Mouse (Mus musculus): ENCODE data around the gene Spata13. TPM values are rescaled to one million over a fixed set of nuclear protein-coding genes. Genes with fewer than 3 reads are reported as not detected.

Spata13 gene
- total RNA-seq, 2 experiments from 2014 or later, result 3.8 to 4.9 TPM

DNA sequence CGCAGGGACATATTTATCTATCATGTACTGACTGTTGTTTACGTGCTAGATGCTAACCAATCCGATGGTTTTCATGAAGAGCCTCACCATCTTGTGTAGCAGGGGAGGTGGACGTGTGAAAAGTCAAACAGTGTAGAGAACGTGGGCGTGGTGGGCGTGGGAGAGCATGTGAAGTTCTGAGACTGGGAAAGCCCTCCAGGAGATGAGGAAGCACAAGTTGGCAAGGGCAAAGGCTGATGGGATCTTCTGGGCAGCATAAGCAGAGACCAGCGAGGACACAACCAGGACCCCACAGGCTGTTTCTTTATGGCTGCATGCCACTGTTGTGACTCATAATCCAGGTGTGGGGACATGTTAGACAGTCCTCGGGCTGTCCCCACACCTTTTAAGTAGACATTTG lies 5.4 kb downstream of the Spata13 start:
- no peak for DNase-seq

DNA sequence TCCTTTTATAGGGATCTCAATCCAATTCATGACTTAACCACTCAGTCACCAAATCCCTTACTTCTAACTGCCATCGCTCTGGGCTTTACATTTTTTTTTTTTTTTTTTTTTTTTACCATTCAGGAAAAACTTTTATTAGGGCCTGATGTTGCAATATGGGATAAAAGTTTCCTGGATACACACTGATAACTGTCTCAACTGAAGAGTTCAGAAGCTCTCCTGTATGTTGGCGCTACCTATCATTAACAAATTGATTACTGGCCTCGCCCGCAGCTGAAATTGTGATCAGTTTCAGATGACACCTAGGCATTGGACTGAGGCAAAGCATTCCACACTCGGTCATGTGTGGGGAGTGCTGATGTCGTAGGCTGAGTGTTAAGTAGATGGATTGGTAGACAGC lies 7.3 kb downstream of the Spata13 start:
- no peak for DNase-seq

DNA sequence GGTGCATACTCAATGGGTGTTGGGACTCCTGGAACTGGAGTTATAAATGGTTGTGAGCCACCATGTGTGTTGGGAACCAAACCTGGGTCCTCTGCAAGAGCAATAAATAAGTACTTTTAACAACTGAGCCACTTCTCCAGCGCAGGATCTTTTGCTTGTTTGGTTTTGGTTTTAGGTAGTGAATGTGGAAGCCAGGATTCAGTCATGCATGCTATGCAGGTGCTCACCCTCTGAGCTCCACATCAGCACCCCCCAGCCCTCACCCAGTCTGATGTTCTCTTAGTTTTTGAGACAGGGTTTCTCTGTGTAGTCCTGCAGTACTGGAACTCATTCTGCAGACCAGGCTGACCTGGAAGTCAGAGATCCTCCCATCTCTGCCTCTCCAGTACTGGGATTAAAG lies 8.3 kb downstream of the Spata13 start:
- no peak for DNase-seq

DNA sequence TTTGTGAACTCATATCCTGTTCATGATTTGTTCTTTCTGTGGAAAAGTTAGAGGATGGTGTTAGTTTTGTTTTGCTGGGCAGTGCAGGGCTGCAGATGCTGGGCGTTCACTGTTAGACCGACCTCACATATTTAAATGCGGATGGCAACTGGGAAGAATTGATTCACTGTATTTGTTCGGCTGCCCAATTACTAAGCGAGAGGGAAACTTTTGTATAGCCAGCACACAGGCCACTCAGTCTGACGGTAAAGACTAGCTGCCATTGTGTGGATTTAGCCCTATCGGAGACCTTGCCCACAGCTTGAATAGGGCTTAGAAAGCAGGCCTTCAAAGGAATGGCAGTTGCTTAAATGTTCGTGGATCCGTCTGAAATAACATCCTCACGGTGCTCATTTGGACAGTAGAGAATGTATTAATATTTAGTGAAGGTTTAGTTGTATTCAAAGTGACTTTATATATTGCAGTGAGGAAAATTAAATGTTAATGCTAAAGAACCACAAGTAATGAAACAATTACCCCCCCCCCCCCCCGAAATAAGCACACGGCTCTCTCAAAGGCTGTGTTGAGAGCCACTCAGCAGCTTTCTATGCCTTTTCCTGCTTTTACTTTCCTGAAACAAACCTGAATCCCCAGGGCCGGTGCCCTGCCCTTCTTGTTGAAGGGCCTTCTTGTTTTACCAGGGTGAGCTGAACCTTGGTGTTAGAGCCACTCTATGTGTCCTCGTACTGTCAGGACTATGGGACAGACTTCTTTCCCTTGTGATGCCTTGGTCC lies 9.5 kb downstream of the Spata13 start:
- DNase-seq, result no peak

DNA sequence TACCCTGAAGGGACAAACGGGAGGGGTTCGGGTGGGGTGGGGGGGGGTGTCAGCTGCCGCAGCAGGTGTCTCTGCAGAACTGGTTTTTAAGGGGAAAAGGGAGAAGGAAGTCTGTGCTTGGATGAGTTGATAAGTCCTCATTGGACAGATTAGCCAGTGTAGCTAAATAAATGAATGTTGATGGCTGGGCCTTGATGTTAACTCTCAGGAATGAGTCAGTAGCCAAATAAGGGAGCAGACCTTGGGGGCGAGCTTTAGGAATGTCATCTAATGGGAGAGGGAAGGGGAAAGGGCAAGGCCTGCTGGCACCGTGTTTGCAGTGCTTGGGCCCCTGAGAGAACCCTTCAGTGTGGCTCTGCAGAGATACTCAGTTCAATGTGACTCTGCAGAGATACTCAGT lies 12.6 kb downstream of the Spata13 start:
- no peak for DNase-seq

DNA sequence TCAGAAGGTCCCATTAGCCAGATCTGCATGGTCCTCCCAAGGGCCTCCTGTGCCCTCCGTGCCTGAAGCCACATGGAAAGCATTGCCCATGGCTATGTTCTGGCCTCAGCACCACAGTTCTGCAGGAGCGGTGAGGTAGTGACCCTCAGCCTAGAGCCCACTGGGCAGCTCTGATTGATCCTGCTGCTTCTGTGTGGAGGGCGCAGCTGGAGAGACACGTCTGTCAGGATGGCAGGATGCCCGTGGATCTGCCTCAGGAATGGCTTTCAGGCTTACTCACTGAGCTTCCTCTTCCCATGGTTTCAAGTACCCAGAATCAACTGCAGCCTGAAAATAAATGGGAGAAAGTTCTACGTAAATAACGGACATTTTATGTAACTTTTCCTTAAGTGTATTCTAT lies 14.1 kb downstream of the Spata13 start:
- DNase-seq, result no peak

DNA sequence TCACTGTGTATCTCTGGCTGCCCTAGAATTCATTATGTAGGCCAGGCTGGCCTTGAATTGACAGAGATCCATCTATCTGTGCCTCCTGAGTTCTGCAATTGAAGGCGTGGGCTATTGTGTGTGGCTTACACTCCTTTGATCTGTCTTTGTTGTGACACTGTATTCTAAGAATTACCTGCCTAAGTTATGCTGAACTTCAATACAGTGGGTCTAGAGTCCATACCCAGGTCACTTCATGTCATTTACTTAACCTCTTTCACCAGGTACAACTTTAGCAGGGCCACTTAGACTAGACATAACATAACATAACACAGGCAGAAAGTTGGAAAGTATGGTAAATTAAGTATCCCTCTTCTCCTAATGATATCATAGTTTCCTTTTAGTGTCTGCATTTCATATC lies 15.2 kb downstream of the Spata13 start:
- DNase-seq, result no peak

DNA sequence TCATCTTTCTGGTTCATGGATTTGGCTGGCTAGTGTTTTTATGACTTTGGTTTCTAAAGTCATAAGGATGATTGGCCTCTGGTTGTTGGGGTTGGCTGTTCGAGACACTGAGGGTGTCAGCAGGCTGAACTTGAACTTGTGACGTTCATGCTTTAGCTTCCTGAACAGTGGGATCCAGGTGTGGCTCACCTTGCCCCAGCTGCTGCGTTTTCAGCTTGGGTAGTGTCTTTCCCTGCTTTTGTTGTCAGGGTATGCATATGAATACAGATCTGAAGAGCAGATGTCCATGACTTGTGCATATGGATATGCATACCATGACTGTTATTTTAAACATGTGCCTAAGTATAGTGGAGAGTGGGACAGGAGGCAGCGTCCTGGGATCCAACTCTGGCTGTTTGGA lies 19.4 kb downstream of the Spata13 start:
- DNase-seq, result no peak

DNA sequence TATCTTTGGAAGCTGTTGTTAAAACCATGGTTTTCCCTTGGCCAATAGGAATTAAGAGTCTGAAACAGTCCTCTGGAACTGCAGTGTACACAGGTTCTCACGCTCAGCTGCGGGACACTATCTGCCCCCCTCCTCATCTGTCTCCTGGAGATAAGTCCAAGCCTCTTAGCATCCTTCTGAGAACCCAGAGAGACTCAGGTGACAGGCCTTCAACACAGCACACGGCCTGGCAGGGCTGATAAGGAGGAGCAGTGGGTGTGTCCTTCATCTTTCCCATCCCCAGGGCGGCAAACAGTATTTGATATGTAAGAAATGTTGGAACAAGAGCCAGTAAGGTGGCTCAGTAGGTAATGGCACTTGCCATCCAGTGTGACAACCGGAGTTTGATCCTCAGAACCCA lies 20.2 kb downstream of the Spata13 start:
- DNase-seq, result no peak

DNA sequence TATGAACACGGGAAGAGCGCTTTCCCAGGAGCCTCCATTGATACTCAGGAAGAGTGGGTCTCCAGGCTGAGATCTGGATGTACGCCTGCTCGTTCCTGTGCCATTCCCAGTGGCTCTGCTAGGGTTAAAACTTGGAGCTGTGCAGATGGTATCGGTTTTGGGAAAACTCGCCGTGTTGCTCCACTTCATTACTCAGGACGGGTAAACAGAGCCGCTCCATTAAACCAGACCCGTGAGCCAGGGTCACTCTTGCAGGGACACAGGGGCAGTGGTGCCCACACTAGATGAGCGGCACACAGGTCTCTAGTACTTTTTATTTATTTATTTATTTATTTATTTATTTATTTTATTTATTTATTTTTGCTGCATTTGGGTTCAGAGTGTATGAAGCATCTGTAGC lies 20.9 kb downstream of the Spata13 start:
- no peak for DNase-seq

DNA sequence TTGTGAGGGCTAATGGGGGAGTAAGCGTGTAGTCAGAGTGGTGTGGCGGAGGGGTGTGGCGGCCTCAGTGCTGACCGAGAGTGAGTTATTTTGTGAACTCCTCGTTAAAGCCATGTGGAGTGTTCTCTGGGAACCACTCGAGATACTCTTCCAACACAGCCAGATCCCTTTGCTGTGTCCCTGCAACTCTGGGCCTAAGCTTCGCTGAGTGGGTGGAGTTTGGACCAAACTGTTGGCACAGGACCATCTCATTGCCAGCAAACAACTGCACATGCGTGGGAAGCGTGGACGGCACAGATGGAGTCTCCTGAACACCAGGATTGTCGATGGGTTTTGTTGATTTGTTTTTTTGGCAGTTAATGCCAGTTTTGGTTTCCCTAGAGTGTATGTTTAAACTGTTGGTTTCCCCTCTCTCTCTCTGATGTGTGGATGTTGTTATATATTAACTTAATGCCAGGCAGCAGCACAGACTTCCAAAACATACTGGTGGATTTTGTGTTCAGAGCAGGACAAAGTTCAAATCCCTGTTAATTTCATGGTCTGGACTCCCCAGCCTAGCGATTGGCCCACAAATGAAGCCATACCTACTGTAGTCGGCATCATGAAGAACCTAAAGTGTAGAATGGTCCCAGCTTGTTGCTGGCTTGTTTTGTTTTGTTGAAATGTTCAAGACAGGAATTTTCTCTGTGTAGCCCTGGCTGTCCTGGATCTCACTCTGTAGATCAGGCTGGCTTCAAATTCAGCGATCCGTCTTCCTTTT lies 22.3 kb downstream of the Spata13 start:
- peak; percentile 69 for DNase-seq

DNA sequence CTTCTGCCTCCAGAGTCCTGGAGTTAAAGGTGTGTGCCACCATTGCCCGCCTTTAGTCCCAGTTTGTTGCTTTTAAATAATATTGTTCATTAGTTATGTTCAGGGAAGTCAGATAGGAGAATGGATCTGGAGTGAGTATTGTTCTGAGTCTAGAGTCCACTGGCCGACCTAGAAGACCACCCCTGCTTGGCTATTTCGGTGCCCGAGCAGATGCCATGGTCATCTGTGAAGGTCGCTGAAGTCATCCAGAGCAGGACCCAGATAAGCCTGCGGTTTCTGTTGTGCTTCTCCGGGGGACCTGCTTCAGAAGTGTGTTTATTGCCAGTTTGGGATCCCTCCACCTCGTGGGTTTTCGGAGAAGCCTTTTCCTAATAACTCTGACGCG lies 22.9 kb downstream of the Spata13 start:
- DNase-seq, result no peak

DNA sequence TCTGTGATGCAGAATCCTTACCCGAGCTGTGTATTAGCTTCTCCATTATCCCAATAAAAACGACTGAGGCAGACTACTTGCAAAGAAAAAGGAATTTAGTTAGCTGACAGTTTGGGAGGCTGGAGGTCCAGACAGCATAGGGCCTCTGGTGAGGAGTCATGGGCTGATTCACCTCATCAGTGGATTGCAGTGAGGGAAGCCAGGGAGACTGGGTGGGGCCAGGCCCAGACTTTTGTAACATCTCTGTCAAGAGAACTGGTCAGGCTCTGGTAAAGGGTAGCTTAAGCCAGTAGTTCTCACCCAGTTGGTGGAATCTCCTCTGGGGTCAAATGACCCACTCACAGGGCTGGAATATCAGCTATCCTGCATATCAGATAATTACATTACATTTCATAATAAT lies 24.1 kb downstream of the Spata13 start:
- no peak for DNase-seq

DNA sequence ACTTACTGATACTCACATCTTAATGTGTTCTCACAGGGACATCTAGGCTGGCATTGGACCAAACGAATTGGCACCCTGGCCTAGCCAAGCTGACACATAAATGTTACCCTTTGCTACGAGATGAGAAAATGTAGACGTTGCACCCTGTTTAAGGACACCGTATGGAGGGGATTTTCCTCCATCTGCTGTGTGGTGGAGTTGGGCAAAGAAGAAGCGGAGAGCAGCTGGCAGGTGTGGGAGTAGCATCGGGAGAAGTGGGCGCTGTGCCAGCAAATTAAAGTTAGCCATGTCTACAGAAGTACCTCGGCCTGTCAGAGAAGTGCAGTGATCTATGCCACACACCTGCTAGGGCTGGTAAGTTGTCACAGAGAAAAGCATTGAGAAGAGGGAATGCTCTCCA lies 25.7 kb downstream of the Spata13 start:
- DNase-seq, result no peak

DNA sequence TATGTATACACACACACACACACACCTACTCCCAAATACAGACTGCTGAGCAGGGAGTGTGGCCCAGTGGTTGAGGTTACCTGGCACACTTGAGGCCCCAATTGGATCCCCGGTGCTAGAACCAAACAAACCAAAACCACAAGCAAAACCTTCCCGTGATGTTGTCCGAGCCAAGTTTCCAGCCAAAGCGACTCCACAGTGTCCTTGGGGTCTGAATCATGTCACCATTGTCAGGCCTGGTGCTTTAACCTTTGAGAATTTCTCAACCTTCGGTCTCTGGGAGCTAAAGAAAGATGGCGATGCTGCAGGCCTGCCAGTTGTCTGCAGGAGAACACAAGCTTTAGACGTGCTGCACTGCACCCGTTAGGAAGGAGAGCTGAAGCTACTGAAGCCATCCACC lies 26.8 kb downstream of the Spata13 start:
- no peak for DNase-seq

DNA sequence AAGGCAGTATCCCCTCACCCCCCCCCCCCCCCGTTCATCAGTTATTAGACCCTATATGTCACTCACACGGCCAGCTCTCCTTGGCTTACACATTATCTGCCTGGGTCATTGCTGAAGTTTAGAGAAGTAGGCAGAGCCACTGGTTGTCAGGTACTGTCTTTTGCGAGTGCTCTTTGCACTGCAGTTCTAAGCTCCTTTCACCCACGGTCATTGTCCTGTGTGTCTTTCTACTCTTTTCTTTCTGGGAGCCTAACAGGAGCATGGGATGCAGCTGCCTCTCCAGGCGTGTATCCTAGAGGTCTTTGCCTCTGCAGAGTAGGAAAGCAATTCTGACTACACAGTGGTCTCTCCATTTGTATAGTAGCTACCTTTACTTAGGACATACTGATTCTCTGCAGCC lies 27.5 kb downstream of the Spata13 start:
- no peak for DNase-seq

DNA sequence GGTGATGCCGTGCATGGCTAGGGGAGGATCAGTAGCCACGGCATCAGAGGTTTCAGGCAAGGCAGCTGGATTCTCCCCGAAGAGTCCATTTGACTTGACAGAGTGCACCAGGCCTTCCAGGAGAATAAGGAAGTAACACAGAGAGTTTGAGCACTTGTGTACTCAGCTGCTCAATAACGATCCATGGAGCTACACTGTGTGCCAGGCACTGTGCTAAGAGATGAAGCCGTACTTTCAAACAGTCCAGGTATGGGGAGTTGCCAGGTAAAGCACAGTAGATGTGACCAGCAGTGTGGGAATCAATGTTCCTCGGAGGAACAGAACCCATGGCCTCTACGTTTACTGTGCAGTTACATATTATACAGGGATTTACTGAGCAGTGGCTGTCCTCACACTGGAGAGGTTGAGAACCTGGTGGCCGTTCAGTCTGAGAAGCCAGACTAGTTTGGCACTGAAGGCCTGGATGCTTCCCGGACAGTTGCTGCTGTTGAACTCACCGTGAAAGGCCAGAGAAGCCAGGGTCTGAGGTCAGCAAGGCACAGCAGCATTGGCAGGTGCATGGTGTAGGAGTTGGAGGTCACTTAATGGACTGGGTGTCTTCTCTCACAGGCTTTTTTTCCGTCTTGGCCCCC lies 29.6 kb downstream of the Spata13 start:
- DNase-seq, result no peak

DNA sequence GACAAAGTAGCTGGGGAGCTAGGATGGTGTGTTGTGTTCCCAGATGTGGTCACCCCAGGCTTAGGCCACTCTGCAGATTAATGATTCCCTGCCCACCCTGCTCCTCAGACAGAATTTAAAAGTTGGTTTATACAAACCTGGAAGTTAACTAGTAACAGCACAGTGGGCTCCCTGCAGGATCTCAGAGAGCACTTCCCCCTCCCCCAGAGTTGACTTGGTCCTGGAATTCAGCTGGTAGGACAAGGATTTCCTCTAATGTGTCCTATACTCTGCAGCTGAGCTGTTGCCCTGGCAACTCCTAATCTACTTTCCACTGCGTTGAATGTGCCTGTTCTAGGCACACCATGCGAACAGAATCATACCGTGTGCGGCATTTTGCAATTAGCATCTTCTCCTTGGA lies 30.8 kb downstream of the Spata13 start:
- no peak for DNase-seq

DNA sequence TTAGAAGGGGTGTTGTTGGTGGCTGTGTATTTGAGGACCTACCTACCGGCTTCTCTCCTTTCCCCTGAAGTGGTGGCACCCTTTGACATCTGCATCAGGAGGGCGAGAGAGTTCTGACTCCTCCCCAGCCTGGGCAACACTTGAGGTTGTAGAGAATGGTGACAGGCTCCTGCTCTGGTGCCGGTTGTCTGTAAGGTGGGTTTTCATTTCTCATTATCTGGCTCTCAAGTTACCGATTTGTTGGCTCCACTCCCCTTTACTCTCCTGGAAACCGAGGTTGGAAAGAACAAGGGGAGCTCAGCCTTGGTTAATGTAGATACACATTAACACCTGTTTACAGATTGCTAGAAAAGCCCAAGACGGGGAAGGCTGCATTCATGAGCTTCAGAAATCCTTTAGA lies 31.5 kb downstream of the Spata13 start:
- no peak for DNase-seq

DNA sequence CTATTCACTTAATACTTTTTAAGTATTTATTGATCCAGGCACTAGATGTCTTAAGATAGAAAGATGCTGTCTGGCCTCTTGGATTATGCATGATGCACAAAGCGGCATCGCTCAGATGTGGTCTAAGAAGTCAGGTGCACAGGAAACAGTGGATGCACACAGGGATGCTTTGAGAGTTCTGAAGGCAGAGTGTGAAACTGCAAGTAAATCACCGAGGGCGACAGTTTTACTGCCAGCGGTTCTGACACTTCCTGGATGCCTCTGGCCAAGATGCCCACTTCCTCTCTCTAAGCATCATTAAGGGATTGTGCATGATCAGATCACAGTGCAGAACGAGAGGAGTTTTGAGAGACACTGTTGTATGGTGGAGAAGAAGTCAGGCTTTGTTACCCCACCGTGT lies 32.5 kb downstream of the Spata13 start:
- no peak for DNase-seq

DNA sequence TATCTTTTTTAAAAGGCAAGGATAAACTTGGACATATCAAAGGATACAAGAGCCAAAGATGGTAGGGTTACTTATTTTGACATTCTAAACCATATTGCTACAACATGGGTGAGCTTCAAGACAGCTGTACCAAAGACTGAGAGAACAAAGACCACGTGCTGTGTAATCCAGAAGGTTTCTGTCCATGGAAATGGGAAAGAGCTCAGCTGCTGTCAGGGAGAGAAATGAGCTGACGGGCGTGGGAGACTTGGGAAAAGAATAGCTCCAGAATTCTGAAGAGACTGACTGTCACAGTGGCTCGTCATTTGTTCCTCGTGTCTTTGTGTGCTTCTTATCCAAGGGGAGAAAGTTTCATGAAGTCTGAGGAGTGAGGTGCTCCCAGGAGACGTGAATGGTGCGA lies 36.4 kb downstream of the Spata13 start:
- no peak for DNase-seq

DNA sequence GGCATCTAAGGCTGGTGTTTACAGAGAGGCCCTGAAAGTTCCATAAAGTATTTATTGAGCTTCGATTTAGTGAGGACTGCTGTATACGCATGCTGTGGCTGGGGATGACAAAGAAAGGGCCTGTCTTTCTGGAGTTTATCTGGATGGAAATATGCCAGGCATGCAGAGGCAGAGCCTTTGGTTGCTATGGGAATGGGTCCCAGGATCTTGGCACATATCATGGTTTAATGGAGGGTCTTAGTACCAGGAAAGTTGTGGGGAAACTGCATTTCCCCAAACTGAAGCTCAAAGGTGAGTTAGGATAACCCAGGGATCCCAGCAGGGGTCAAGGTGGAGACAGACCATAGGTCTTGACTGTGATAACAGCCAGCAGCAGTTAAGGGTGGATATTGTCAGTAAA lies 37.7 kb downstream of the Spata13 start:
- no peak for DNase-seq

DNA sequence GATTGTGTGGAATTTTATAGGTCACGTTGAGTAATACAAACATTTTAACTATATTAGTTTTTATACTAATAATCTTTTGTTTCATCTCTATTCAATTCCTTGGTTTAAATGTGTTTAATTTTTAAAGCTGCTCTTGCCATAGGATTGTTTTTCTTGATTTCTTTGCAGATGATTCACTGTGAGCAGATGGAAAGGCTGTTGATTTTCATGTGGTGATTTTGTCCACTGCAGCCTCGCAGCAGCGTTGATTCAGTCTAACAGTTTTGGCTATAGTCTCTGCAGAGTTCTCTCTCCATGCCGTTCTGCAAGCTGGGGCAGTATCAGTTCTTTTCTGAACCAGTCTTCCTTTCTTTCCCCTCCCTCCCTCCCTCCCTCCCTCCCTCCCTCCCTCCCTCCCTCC lies 41.9 kb downstream of the Spata13 start:
- no peak for DNase-seq
